Mouse (Mus musculus) heart, adult 8-10 months (tissue): ENCODE data around the gene Stil. TPM values are rescaled to one million over a fixed set of nuclear protein-coding genes. Genes with fewer than 3 reads are reported as not detected.

ENCODE experiments used
- DNase-seq: peaks from one replicate; pipeline ENCODE4 v3.0.0; 2022; ENCODE audit warnings: low spot score
- total RNA-seq, 4 experiments: library from RNA; stranded (reverse); gene quantifications; 2 replicates each; pipeline ENCODE4 v1.2.4; 2022

Gene Stil
- total RNA-seq, 4 experiments from 2014 or later: 0.26 TPM; not detected in 3

- no peak for DNase-seq
Observed at GRCm38 (mm10) chr4:115048190-115048589, 48.2 kb downstream of the Stil start.

GRCm38 (mm10) chr4:115051245-115051644, 51.3 kb downstream of the Stil start:
- DNase-seq: no peak

DNA sequence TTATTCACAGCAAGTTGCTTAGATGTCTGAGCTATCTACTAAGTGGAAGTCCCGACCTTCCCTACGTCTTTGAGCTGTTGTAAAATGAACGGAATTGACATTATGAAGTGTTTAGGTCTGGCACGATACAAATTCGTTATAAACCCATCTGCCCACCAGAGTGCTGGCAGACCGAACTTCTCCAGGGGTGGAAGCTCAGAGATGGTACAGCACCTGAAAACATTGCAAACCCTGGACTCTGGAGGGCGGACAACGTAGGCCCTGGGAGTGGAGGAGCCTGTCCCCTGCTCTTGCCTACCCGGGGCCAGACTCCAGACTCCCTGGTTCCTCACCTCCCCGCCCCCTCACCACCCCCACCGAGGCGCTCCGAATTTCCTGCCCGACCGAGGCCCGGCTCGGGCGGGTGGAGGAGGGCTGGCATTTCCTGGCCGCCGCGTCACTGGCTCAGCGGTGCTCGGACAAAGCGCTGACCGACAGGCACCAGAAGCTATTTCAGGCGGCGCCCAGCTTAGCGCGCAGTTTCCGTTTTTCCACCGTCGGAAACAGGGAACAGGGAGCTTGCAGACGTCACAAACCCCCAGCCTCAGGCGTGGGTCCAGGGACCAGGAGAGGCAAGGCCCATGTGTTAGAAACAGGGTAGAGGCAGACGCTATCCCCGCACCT, 52.5 kb downstream of the Stil start:
- DNase-seq: peak; percentile 82

GRCm38 (mm10) chr4:115055044-115055443, 55.1 kb downstream of the Stil start:
- DNase-seq: no peak

DNA sequence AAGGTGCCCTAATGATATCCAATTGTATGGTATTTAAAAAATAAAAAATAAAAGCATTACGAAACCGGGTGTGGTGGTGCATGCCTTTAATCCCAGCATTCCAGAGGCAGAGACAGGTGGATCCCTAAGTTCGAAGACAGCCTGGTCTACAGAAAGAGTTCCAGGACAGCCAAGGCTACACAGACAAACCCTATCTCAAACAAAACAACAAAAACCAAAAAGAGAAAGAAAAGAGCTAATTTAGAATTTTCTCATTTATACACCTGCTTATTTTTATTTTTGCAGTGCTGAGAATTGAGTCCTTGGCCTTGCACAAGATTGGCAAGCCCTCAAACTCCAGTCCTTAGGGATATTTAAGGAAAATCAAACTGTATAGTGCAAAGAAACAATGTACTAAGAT, 55.7 kb downstream of the Stil start:
- DNase-seq: no peak

- DNase-seq: peak; percentile 48
Observed at GRCm38 (mm10) chr4:115056371-115056920, 56.5 kb downstream of the Stil start, which contains the start of gene Tal1. Tal1 (plus strand) TSS chr4:115056426.

- peak; percentile 78 for DNase-seq
Observed at GRCm38 (mm10) chr4:115056921-115057673, 57.1 kb downstream of the Stil start.

DNA sequence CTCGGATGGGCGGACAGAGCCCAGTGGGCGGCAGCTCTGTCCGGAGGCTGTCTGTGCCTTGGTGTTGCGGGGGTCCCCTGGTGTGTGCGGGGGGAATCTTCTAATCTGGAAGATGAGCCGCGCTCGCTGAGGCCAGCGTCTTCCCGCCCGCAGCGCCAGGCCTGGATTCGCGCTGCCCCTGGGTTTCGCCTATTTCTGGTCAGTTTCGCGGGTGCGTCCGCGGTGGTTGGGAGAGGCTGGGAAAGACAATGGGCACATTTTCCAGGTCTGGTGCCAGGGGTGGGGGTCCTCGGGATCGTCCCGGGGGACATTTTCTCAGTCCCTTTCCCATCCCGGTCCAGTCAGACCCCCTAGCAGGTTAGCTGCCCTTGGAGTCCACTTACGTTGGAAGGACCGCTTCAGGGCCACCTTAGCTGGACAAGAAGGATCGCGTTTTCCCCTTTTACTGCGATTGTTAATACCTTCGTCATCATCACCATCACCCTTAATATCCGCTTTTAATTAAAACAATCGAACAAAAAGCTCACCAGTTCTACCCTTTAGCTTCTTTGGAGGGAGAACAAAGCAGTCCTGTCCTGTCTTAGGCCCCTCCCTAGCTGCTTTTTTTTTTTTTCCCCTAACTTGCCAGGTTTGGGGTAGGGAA, 57.8 kb downstream of the Stil start:
- DNase-seq: peak; percentile 26

DNA sequence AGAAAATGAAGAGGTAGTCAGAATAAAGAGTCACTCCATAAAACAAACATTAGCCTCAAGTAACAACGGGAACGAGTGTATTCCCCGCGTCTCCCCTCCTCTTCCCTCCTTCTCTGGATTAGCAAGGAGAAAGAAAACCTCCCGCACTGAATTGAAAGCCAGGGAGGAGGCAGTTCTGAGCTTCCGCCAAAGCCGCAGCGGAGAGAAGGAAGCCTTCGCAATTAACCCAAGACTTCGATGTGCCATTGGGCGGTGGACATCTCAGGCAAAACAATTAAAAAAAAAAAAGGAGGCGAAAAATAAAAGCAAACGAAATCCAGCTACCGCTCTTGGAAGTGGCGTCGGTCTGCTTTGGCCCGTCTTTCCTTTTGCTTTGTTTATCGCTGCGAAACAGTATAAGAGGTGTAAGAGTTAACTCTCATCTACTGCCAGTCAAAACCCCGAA, 58.4 kb downstream of the Stil start:
- peak; percentile 55 for DNase-seq

- DNase-seq: peak; percentile 27
Observed at GRCm38 (mm10) chr4:115058871-115059590, 59.1 kb downstream of the Stil start.

DNA sequence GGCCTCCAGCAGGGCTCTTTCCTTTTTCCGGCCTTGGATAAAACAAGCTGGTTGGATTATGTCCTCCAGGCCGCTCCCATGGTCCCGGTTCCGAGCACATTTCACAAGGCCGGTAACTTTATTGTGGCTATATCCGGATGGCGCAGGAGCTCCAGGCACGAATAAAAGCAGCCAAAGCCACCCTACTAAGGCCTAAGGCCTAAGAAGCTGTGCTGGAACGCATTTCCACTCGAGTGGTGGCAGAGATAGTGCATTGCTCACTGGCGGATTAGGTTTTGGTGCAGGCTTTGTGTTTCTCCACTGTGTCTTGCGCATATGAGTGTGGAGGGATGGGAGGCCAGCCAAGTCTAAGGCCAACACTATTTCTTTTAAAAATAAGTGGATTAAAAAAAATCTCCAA, 59.9 kb downstream of the Stil start:
- DNase-seq: peak; percentile 51

- no peak for DNase-seq
Observed at GRCm38 (mm10) chr4:115060753-115061152, 60.8 kb downstream of the Stil start.

- DNase-seq: no peak
Observed at GRCm38 (mm10) chr4:115062540-115062874, 62.5 kb downstream of the Stil start.

- no peak for DNase-seq
Observed at GRCm38 (mm10) chr4:115062875-115063517, 63.0 kb downstream of the Stil start.

DNA sequence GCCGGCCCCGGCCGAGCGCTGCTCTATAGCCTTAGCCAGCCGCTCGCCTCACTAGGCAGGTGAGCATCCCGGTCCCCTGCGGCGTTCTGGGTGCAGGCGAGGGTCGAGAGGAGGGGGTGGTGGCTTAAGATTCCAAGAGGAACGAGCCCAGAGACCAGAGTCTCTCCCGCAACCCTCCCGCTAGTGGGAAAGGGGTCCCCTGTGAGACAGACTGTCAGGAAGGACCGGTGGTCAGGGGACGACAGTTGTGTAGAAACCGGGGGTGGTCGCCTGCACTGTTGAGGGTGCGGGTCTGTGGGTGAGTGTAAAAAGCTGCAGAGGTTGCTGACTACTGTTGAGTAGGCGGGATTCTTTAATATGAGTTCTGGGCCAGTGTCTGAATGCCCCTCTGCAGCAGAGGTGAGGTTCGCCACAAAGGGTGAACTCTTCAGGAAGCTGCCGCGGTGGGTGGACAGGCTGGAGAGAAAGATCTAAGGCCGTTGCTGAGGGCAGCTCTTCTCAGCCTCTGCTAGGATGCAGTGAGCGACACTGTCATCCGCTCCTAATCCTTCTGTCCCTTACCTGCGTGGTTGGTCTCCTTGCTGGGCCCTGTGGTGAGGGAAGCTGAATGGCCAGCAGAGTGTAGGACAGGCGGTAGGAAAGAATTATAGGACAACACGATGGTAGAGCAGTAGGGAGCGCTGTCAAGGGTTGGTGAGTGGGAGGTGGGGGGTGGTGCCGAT, 63.7 kb downstream of the Stil start:
- no peak for DNase-seq

DNA sequence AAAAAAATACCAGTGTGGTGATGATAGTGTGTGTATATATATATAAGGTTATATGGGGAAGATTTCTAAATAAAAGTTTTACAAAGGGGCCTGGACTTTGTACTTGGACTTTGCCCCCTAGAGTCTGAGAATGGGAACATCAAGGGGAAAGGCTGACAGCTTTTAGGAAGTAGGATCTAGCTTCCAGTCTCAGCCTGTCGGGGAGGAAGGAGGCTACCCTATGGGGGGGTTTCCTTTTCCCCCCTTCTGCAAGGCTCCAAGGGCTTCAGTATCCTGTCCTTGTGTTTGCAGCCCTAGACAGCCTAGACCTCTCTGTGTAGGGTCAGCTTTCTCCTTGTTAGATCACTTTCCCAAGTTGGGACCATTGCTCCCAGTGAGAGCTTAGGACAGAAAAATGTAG, 71.7 kb downstream of the Stil start:
- DNase-seq: no peak

GRCm38 (mm10) chr4:115074789-115075188, 74.8 kb downstream of the Stil start:
- no peak for DNase-seq

DNA sequence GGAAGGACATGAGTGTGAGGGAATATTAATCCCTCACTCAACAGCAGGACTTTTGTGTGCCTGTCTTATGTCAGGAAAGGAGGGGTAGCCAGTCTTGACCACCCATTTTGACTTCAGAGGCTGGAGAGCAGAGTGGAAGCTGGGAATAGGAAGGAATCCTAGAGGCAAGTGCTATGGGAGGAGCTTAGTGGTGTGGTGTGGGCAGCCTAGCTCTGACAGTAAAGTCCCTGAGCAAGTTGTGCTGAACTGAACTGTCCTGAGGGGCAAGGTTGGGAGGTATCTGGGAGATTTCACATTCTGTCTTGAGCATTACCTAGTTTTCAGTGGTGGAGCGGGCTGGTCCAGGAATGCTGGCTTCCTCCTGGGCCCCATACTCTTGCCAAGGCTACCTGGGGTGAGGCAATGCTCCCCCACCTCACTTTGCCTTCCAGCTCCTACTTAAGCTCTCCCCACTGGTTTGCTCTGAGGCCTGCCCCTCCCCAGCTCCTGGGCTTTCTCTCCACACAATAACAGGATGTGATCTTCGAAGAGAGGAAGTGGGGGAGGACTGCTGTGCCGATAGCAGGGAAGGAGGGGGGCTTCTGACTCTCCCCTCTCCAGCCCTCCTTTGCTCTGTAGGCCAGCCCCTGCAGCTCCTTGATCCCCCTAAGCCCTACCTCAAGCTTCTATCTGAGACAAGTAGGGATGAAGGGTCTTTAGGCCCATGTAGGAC, 75.4 kb downstream of the Stil start:
- peak; percentile 52 for DNase-seq

DNA sequence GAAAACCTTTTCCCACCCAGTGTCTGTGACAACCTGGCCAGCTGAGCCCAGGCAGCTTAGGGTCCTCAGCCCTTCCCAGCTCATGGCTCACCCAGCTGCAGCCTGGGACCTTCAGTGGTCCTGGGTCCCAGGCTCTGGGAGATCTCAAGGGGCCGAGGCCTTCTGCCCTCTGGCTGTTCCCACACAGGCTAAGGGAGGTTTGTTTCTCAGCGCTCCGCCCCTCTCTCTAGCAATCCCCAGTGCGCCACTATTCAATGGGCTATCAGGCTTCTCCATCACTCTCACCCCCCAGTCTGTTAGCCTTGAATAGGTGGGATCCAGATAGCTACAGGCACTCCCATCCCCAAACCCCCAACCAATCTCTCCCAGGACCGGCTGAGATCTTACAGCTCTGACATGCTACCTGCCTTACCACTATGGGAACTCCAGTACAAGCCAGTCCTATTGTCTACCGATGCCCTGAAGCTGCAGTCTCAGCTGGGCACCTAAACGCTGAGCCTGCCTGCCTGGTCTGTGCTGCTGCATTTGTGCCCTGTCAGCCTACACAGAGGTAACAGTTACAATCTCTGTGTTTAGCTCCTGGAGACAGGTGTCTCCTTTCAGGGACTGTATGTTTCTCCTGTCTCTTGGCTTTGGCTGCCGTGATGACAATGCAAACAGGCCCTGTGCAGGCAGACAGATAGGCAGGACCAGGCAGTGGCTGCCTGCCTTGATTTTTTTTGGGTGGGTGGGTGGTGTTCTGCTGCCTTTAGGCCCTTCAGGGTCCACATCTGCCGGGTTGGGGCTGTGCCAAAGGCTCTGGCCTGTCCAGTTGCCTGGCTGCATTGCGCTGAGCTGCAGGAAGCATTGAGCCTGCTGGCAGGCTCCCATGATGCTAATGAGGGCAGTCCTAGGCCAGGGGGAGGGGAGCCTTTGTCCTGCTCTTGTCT, 79.2 kb downstream of the Stil start:
- DNase-seq: no peak
